Mouse (Mus musculus): Measurements from ENCODE around the gene Thbs1.

GRCm38 (mm10) chr2:118099104-118099503, 12.6 kb upstream of the Thbs1 start:
- no peak for TF ChIP-seq POLR2A (IDR thresholded peaks at IDR 0.05; ENCODE audit: borderline replicate concordance, insufficient read depth, low read length)
- no peak for TF ChIP-seq CTCF (IDR thresholded peaks at IDR 0.05; ENCODE audit: borderline replicate concordance, insufficient read depth, low read depth, low read length)

All from cerebellum, adult 2 months (tissue).